Mouse (Mus musculus): ENCODE results near the gene Magi3.

Gene Magi3

DNA sequence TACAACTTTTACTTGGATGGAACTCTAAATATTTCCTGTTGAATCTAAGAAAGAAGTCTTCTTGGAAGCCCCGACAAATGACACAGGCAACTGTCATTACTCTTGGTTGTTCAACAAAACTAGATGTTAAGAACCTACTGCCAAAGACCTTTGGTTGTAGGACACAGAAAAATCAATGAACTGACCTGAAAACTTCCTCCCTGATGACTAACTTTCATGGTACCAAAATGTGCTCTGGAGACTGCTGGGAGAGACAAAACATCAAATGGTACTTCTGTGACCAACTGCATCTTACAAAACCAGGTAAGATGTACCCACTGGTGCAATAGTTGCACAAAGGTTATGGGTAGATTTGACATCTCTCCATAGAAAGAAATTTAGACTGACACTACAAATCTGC lies 30.9 kb downstream of the Magi3 start:
- no peak for DNase-seq

DNA sequence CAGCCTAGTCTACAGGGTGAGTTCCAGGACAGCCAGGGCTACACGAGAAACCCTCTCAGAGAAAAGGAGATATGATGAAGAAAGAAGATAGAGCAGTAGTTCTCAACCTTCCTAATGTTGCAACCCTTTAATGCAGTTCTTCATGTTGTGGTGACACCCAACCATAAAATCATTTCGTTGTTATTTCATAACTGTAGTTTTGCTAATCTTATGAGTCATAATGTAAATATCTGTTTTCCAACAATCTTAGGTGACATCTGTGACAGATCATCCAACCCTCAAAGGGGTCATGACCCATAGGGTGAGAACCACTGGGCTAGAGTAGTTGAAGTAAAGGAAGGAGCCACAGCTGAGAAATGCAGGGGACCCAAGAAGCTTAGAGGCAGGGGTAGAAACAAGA lies 35.9 kb downstream of the Magi3 start:
- no peak for DNase-seq

DNA sequence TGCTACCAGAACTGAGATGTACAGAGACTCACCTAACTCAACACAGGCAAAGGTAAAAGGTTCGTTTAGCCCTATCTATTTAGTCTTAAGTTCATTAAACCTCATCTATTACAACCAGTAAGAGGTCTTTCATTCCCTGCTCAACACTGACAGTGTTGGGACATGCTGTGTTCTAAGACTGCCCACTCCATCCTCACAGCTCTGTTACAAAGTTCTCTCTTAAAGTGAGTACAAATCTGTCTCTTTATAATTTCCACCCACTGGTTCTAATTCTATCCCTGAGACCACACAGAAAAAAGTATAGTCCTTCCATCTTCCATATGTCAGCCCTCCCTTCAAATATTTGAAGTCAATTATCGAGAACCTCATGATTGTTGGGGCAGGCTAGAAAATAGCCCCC lies 36.5 kb downstream of the Magi3 start:
- DNase-seq, result no peak

DNA sequence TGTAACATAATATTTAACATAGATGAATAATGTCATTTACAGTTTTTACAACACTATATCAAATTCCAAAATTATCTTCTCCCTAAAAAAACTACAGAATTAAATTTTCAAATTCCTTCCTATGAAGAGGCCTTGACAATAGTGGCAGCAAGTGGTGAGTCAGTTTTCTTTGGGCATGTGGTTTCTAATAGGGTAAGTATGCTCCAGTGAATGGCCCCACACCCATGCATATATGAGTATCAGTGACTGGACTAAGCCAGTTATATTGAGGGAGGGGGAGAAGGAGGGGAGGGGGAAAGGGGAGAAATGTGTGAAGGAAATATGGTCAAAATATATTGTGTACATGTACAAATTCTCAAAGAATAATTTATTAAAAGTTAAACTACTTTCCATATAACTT lies 37.5 kb downstream of the Magi3 start:
- DNase-seq, result no peak

DNA sequence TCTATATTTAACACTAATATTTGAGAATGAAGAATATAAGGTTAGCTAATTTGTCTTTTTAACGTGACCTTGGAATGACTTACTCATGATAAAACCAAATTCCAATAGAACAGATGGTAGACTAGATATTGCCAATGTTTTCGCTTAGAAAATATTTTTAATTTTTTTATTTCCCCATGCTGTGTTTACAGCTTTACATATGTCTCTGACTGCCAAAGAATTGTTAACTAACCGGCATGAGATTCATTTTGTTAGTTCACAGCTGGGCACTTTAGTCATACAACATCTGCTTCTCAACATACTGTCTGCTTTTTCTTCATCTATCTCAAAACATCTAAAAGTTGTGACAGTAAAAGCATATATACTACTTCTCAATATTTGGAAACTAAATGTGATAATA lies 58.8 kb downstream of the Magi3 start:
- no peak for DNase-seq

DNA sequence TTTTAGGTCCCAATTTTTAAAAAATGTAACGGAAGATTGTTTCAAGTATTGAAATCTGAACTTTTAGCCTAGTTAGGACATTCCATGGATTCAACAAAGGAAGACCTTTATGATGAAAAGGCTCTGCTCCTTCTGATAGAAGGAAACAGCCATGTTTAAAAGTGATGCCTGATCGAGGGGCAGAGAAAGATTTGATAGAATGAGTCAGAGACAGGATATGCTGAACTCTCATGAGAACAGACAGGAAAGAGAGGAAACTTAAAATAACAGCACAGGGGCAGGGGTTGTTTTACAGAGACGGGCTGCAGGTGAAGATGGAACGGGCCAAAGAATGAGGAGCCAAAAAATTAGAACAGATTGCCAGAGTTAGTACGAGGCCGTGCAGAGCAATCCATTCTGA lies 59.6 kb downstream of the Magi3 start:
- DNase-seq, result no peak

DNA sequence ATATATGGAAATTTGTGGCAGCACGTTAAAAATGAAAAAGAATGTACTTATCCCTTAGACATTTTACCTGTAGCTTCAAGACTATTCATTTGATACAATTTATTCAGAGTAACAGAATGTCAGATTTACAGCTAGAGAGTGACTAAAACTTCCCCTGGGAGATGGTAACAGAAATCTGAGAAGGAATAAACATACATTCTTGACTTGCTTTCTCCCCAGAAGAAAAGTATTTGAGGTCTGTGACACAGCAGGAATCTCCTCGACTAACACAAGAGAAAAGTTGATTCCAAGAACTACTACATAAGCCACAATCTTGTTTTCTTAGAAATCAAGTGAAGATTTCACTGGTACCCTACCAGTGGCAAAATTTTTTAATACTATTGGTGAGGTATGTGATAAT lies 70.0 kb downstream of the Magi3 start:
- DNase-seq, result no peak

DNA sequence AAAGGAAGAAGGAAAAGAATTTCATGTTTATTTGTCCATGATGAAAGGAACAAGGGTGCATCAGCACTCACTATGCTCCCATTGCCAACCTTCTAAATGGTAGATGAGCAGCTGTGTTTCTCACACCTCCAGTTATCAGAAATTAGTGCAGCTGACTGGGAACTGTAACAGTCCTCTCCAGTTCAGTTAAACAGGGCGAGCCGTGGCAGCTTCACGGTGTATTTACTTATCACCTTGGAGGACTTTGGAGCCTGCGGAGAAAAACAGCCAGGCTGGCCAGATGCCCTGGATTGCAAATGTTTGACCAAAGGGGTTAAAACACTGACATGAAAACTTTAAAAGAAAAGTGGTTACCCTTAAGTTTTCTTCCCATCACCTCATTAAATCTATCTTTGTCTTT lies 77.8 kb downstream of the Magi3 start:
- peak; percentile 58 to 68 for DNase-seq

DNA sequence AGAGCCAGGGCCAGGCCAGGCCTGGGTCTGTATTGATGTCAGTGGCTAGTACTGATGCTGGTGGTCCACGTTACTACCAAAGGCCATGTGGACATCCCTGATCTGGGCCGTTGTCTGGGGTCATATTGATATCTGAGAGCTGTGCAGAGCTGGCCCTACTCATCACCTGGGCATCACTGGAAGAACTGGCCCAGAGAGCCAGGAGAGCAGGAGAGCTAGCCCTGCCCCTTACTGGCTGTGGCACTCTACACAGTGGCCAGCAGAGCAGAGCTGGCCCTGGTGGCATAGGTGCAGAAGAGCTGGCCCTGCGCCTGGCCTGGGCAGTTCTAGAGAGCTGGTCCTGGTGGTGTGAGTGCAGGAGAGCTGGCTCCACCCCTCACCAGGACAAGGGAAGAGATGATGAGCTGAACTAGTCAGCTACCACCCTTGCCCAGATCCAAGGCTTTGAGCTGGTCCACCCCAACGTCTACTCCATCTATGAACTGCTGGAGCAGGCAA lies 81.2 kb downstream of the Magi3 start:
- DNase-seq, result no peak

DNA sequence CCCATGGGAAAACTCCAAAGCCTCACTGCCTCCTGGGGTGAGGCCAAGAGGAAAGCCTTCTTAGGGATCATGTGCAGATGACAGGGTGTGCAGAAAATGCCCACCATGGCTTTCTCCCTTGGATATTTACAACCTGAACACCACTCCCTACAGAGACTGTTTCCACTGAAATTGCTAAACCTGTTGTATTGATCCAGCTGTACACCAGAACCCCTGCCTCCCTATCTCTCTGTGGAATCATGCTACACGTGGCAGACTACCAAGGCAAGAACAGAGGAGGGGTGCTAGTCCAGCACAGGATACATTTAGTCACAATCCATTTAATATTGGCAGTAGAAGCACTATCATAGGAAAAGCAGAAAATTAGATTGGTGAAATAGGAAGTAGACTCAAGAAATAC lies 94.5 kb downstream of the Magi3 start:
- DNase-seq, result no peak

DNA sequence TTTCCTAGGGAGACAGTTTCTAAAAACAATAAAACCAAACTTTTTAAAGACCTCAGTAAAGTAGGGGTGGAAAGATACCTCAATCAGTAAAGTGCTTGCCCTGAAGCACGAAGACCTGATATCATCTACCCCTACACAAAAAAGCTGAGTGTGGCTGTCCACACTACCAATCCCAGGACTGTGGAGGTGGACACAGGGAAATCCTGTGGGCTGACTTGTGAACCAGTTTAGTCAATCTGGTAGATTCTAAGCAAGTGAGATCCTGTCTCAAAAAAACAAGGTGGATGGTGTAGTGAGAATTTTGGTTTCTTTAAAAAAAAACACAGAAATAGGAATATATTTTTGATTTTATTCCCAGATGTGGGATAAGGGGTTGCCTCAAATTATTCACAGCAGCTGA lies 96.3 kb downstream of the Magi3 start:
- no peak for DNase-seq

DNA sequence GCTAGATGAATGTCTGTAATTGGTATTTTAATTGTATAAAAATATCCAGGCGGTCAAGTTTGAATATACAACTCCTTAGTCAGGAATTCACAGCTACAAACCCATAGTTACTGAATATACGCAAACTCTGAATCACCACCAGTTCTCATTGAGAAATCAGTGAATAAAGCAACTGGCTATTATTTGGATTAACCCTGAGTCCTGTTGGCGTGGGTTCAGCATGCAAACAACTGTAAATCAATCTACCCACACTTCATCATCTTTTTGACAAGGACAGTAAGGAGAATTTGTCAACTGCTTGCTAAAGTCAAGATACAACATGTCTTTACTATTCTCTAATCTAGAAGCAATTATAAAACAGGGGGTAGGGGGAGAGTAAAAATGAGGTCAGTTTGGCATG lies 110.7 kb downstream of the Magi3 start:
- no peak for DNase-seq

DNA sequence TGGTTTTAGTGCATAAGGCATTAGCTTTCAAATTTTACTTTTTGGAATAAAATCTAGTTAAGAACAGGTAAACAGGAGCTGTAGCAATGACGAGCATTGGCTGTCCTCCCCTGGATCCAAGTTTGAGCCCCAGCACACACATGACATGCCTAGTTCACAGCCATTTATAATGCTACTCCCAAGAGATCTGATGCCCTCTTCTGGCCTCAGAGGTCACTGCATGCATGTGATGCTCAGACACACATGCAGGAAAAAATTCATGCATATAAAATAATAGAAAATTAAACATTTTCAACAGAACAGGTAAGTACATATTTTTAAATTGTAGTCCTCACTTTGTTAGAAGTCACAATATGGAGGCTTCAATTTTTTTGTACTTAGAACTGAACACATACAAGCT lies 115.2 kb downstream of the Magi3 start:
- peak; percentile 72 to 75 for DNase-seq

DNA sequence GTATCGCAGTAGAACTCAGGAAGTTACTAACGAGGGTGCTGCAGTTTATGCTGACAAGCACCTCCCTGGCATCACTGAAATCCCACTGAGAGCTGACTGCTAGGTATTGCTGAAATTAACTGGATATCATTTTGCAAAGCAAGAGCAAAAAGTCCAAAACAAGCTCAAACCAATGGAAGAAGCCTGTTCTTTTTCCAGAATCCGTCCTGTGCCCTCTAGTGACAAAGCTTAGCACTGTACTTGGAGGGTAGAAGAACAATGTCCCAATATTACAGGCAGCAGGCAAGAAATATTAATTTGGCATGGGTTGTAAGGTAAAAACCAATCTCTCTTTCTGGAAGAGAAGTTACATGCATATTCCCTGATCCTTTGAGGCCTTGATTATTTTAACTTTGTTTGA lies 118.5 kb downstream of the Magi3 start:
- no peak for DNase-seq

DNA sequence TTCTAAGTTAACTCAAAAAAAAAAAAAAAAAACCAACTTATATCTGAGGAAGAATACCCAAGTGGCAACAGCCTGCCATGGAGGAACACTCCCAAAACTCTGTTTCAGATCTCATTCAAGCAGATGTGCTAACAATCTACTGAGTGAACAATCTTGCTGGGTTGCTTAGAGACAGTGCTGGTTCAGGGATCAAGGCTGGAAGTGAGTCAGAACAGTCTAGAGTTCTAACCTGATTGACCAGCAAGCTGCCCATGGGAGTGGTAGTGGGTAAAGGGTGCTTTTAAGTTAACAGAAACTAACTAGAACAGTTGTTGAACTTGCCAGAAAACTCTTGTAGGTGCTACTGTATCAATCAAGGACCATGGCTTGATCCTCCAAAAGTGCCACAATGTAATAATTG lies 118.9 kb downstream of the Magi3 start:
- DNase-seq, result no peak

DNA sequence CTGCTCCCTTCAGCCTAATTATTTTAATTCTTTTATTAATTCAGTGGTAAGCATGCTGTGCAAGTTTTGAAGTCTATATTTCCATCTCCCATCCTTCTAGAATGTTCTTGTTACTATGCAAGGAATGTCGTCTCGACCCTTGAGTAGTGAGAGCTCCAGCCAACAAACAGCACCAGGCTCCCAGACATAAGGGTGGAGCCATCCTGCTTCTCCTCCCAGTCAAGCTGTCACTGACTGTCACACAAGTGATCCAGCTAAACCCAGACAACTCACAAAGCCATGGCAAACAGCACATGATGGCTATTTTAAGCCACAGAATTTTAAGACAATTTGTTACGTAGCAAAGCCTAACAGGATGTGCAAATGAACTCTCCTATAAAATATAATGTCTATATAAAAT lies 124.2 kb downstream of the Magi3 start:
- peak in 1 of 2 experiments; percentile 5 for DNase-seq

DNA sequence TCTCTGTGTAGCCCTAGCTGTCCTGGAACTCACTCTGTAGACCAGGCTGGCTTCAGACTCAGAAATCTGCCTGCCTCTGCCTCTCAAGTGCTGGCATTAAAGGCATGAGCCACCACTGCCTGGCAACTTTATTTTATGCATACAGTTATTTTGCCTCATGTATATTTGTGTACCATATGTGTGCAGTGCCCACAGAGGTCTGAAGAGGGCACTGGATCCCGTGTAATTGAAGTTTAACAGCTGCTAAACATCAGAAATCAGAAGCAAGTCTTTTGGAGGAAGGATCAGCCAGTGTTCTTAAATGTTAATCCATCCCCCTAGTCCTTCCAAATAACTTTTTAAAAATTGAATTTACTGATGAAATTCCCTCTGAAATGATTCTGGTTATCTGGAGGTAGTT lies 125.5 kb downstream of the Magi3 start:
- DNase-seq, result peak; percentile 8 to 17

DNA sequence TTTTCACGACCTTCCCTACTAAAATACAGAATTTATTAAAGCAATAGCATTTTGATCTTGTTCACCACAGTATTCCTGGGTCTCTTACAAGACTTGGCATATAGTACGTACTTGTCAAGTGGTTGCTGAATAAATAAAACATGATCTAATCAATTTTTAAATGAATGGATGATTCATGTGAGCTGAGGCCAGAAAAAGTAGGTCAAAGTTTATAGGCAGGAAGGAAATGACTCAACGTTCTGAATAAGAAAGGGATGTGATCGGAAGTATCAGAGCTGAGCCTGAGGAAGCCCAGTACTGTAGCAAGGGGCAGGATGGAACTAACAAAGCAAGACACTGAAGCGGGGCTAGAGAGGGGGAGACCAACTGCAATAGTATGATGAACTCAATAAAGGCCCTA lies 127.4 kb downstream of the Magi3 start:
- DNase-seq, result no peak

DNA sequence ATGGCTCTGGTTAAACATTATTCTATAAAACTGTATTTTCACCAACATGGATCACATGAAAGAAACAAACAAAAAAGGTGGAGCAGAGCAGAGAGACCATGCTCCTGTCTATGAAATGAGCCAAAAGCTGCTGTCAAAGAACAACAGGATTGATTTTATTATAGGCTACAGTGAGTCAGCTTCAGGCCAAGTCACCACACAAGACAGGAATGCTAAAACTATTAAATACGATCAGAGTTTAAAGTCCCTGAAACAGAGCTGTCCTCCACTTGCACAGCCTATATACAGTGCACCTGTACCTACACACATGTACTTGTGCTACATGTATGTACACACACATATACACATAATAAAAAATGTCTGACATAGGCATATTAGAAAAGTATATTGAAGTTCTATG lies 138.1 kb downstream of the Magi3 start:
- DNase-seq, result no peak

DNA sequence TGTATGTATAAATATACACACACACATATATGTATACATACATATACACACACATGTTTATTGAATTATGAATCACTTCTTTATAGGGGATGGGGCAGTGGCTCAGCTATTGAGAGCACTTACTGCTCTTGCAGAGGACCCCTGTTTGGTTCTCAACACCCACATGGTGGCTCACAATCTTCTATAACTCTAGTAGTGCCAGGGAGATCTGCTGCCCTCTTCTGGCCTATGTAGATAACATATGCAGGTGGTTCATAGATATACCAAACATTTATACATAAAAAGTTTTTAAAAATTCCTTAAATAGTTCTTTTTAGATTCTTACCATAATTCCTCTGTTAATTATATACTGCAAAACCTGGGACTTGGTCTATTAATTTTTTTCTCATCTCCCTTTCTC lies 141.4 kb downstream of the Magi3 start:
- no peak for DNase-seq

DNA sequence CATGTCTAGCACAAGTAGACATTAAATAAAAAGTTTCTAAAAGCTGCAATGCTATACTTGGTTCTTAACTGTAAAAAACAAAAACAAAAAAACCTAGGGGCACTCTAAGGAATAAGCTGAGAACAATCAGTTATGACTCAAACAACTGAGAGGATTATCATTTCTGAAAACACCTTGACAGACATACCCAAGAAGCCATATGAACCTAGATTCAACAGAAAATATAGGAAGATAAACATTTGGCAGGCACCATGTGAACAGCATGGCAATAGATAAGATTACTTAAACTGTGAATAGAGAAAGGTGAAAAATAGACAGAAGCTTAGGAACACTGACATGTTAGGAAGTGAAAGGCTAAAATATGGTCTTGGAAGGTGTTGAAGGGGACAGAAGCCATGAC lies 150.8 kb downstream of the Magi3 start:
- DNase-seq, result no peak

DNA sequence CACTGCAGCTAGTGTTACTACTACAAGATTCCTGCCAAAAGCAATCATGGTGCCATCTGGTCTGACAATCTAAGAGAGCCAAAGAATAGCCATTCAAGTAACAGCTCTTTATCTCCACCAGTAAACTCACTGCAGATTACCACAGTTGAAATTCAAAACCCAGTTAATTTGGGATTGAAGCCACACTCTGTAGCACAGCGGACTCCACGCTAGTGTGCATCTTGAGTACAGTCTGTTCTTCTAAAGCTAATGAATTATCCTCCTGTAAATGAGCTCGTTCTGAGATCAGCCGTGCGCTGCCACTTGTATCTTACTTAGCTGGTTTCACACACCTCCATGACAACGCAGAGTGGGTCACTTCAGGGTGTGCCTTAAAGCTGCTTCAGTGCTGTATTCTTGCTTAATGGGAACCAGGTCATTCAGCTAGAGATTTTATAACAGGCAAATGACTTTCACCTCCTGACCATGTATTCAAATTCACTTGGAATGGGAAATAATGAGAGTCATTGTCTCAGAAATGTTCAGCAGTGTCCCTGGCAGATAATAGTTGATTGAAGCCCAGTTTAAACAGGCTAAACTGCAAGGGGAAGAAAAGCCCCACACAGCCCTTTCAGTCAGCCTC lies 161.1 kb downstream of the Magi3 start:
- DNase-seq, result no peak

DNA sequence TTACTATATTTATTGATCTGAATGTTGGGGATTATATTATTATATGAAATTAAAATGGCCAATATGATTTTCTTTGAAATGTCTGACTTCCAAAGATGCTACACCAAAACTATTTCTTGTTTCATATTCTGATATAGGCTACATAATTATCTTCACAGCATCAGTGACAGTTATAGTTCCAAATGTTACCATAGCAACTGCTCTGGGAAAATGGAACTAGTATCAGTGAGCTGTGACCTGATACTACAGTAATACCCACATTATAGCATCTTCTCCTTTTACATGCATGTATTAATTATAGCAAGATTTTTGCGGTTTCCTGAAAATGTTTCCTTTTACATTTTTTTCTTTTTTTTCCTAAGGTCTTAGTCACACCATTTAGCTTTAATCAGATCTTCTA lies 187.4 kb downstream of the Magi3 start:
- DNase-seq, result no peak

DNA sequence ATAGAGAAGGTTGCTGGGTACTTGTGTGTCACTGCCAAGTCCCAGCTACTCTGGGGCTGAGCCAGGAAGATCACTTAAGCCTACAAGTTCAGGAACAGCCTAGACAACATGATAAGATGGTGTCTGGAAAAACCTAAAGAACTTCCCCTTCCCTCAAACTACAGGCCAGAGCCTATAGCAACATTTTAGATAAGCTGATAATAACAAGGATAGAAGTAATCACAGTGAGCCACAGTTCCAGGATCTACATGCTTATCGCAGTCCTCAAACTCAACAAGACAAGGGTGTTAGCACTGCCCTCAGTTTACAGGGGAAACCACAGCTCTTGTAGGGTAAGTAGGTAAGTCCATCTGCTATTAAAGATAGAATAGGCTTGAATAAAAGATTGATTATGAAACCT lies 188.1 kb downstream of the Magi3 start:
- no peak for DNase-seq

DNA sequence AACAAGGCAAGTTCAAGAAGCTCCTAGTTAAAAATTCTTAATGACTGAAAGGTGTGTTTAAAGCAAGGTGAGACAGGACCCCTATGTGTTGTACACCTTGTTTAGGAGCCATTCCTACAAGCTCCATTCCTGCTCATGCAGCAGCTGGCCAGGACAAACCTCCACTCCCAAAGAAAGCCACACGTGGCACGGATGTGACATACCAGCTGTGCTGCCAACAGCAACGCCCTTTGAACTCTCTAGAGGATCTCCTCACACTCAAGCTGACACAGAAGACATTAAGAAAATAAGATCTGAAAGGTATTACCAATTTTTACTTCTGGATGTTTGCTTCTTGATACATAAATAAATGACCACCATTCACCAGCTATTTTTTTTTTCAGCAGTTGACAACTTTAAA lies 193.2 kb downstream of the Magi3 start:
- DNase-seq, result peak; percentile 19 to 43

DNA sequence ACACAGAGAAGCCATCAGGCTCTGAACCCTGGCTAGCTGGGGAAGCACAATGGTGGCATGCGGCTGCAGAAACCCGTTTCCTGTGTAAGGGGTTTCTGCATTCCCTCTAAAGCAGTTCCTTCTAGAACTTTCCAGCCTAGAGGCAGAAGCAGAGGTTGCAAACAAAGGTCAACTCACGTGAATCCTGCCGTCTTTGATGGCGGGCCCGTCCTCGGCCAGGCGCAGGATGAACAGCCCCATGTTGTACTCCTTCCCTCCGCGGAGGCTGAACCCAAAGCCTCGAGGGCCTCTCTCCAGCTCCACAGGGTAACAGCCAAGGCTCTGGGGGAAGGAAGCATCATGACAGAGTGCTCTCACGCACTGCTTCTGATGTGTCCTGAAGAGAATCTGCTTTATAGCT lies 200.1 kb downstream of the Magi3 start:
- DNase-seq, result no peak

Measured in kidney, postnatal 4 days (tissue).